Mouse (Mus musculus): ENCODE data around the gene Hoxb4. TPM values are rescaled to one million over a fixed set of nuclear protein-coding genes. Genes with fewer than 3 reads are reported as not detected.

Hoxb4 gene
- 1 to 10 TPM in 2 of 3 experiments, under 1 TPM in 1; 0.92 to 1.5 (median 1.2) TPM for polyA plus RNA-seq (2017; shearing (Covaris generic))

GRCm38 (mm10) chr11:96317608-96318367, at the start of gene Hoxb4:
Hoxb4 (plus strand) TSS chr11:96318267.
- peak; percentile 7 for ATAC-seq

- ATAC-seq, result peak; percentile 78
These were observed 48.2 kb upstream of the Hoxb4 start for GRCm38 (mm10) chr11:96269869-96270268.

- ATAC-seq, result peak; percentile 46
These were observed 47.0 kb upstream of the Hoxb4 start, which contains the start of gene Hoxb9 for GRCm38 (mm10) chr11:96270996-96271540. Hoxb9 (plus strand) TSS chr11:96271457.

- peak; percentile 23 for ATAC-seq
These were observed 46.5 kb upstream of the Hoxb4 start for GRCm38 (mm10) chr11:96271541-96272011.

- no peak for ATAC-seq
These were observed 45.8 kb upstream of the Hoxb4 start for GRCm38 (mm10) chr11:96272024-96272921.

GRCm38 (mm10) chr11:96274428-96274827, 43.6 kb upstream of the Hoxb4 start:
- ATAC-seq, result no peak

- no peak for ATAC-seq
These were observed 42.2 kb upstream of the Hoxb4 start for GRCm38 (mm10) chr11:96275896-96276295.

- no peak for ATAC-seq
These were observed 40.7 kb upstream of the Hoxb4 start for GRCm38 (mm10) chr11:96277151-96278044.

GRCm38 (mm10) chr11:96278324-96278723, 39.7 kb upstream of the Hoxb4 start:
- ATAC-seq, result peak; percentile 16

- ATAC-seq, result peak; percentile 81
These were observed 39.3 kb upstream of the Hoxb4 start for GRCm38 (mm10) chr11:96278773-96279172.

GRCm38 (mm10) chr11:96279421-96280233, 38.4 kb upstream of the Hoxb4 start:
- ATAC-seq, result no peak

- ATAC-seq, result no peak
These were observed 37.4 kb upstream of the Hoxb4 start for GRCm38 (mm10) chr11:96280399-96281378.

GRCm38 (mm10) chr11:96281396-96281795, 36.7 kb upstream of the Hoxb4 start:
- no peak for ATAC-seq

GRCm38 (mm10) chr11:96281855-96282570, 36.1 kb upstream of the Hoxb4 start, which contains the start of gene Hoxb8:
Hoxb8 (plus strand) TSS chr11:96281905.
- ATAC-seq, result no peak

GRCm38 (mm10) chr11:96282795-96283430, 35.2 kb upstream of the Hoxb4 start:
- no peak for ATAC-seq

- ATAC-seq, result peak; percentile 76
These were observed 33.9 kb upstream of the Hoxb4 start for GRCm38 (mm10) chr11:96284041-96284749.

Measured in inflammation-experienced regulatory T-cells, adult 6 months (primary cell).